Mouse (Mus musculus): ENCODE measurements around the gene Plac1.

GRCm38 (mm10) chrX:53139641-53140040 is 100.3 kb downstream of the Plac1 start:
- TF ChIP-seq POLR2A (IDR thresholded peaks at IDR 0.05; ENCODE audit: extremely low read depth, insufficient read depth, low read length) (no peak), CTCF (IDR thresholded peaks at IDR 0.05; ENCODE audit: extremely low read depth, insufficient read depth, low read length) (no peak)

Measured in cortical plate, adult 2 months (tissue).